Mouse (Mus musculus) small intestine, adult 2 months (tissue): ENCODE results near the gene Sema5b. TPM values are rescaled to one million over a fixed set of nuclear protein-coding genes. Genes with fewer than 3 reads are reported as not detected.
A peak's percentile ranks its signal among the peaks of the same experiment; 100 is the strongest.

Source experiments
- H3K27ac ChIP-seq: fragments of 200-500 bp; 2 replicates; pipeline ENCODE4 v1.5.1; 2012; ENCODE audit warnings: low read depth, low read length, control low read depth, inconsistent platforms; ENCODE audit not compliant: insufficient read depth
- H3K27me3 ChIP-seq: fragments of 200-500 bp; 2 replicates; pipeline ENCODE4 v1.6.1; 2012; ENCODE audit warnings: mild to moderate bottlenecking, moderate library complexity, low read length, inconsistent platforms; ENCODE audit not compliant: control insufficient read depth, insufficient read depth
- H3K36me3 ChIP-seq: fragments of 200-500 bp; 2 replicates; pipeline ENCODE4 v1.6.1; 2012; ENCODE audit warnings: mild to moderate bottlenecking, low read length, control low read depth, inconsistent platforms; ENCODE audit not compliant: control insufficient read depth, insufficient read depth
- H3K4me1 ChIP-seq: fragments of 200-500 bp; 2 replicates; pipeline ENCODE4 v1.6.1; 2012; ENCODE audit warnings: low read length, inconsistent platforms, mixed read lengths; ENCODE audit not compliant: control insufficient read depth, insufficient read depth, insufficient read length
- H3K4me3 ChIP-seq: fragments of 200-500 bp; 2 replicates; pipeline ENCODE4 v1.5.1; 2012; ENCODE audit warnings: low read depth, mild to moderate bottlenecking, control low read depth, inconsistent platforms, low read length, moderate library complexity
- CTCF ChIP-seq: fragments of 200-500 bp; IDR thresholded peaks from 2 replicates; pipeline ENCODE4 v1.5.1; 2012; ENCODE audit warnings: low read depth, mild to moderate bottlenecking, control low read depth, inconsistent platforms, low read length, moderate library complexity, mixed read lengths; ENCODE audit not compliant: insufficient replicate concordance, insufficient read length; ENCODE audit errors: extremely low read depth
- POLR2A ChIP-seq: fragments of 200-500 bp; IDR thresholded peaks from 2 replicates; pipeline ENCODE4 v1.6.1; 2012; ENCODE audit warnings: low read depth, mild to moderate bottlenecking, control low read depth, inconsistent platforms, low read length, moderate library complexity
- WGBS: fragments of 180-500 bp; shearing (Covaris S2); methylation state at CpG from one replicate; pipeline ENCODE4 v1.1.7; 2018; 5-methylcytosine and 5-hydroxymethylcytosine counted together
- polyA plus RNA-seq: library from polyadenylated mRNA; depleted of rRNA; stranded (reverse); fragments of >200 nt; gene quantifications from 2 replicates; pipeline ENCODE4 v1.2.3, GENCODE M21; 2012

Sema5b gene
- polyA plus RNA-seq, 1 experiment, result 0.49 TPM

- 76% methylated on average over 7 of the region's 7 CpGs for WGBS
- H3K27me3 ChIP-seq, result no peaks in the 10 kb centered on the region
These were observed 83.0 kb downstream of the Sema5b start for GRCm38 (mm10) chr16:35623986-35624385.

GRCm38 (mm10) chr16:35624877-35625276, 83.9 kb downstream of the Sema5b start:
- no peaks in the 10 kb centered on the region for H3K36me3 ChIP-seq
- TF ChIP-seq CTCF (no peak), POLR2A (no peak)
- no peaks in the 10 kb centered on the region for H3K4me1 ChIP-seq
- H3K27ac ChIP-seq, result no peak overlapping the region
- 72% methylated on average over 6 of the region's 6 CpGs for WGBS
- no peak overlapping the region for H3K4me3 ChIP-seq
- H3K27me3 ChIP-seq, result no peaks in the 10 kb centered on the region

More at GRCm38 (mm10) chr16:35623986-35624385, 83.0 kb downstream of the Sema5b start:
- TF ChIP-seq CTCF (no peak), POLR2A (no peak)
- Histone ChIP-seq H3K36me3 (no peaks in the 10 kb centered on the region), H3K27ac (no peak overlapping the region), H3K4me3 (no peak overlapping the region), H3K4me1 (no peaks in the 10 kb centered on the region)

- no peak overlapping the region for H3K4me3 ChIP-seq
- 80% methylated on average over 16 of the region's 16 CpGs for WGBS
- no peaks in the 10 kb centered on the region for H3K36me3 ChIP-seq
- no peaks in the 10 kb centered on the region for H3K27me3 ChIP-seq
- no peak overlapping the region for H3K27ac ChIP-seq
- TF ChIP-seq POLR2A (no peak), CTCF (no peak)
- no peaks in the 10 kb centered on the region for H3K4me1 ChIP-seq
These were observed 84.5 kb downstream of the Sema5b start for GRCm38 (mm10) chr16:35625286-35626020.

- TF ChIP-seq CTCF, result peak; percentile 87
- no peak for TF ChIP-seq POLR2A
- Histone ChIP-seq H3K27ac (no peak overlapping the region), H3K4me3 (no peak overlapping the region), H3K4me1 (no peaks in the 10 kb centered on the region), H3K27me3 (no peaks in the 10 kb centered on the region), H3K36me3 (no peaks in the 10 kb centered on the region)
- WGBS, result 39% methylated on average over 10 of the region's 10 CpGs
These were observed 87.2 kb downstream of the Sema5b start for GRCm38 (mm10) chr16:35627992-35628607.

GRCm38 (mm10) chr16:35630470-35631183, 89.7 kb downstream of the Sema5b start:
- no peaks in the 10 kb centered on the region for H3K4me1 ChIP-seq
- H3K27ac ChIP-seq, result no peak overlapping the region
- H3K36me3 ChIP-seq, result no peaks in the 10 kb centered on the region
- no peak overlapping the region for H3K4me3 ChIP-seq
- 62% methylated on average over 16 of the region's 16 CpGs for WGBS
- no peak for TF ChIP-seq CTCF
- H3K27me3 ChIP-seq, result no peaks in the 10 kb centered on the region

- TF ChIP-seq CTCF, result no peak
- TF ChIP-seq POLR2A, result no peak
- 10% methylated on average over 2 of the region's 2 CpGs for WGBS
- H3K27ac ChIP-seq, result no peak overlapping the region
- no peaks in the 10 kb centered on the region for H3K27me3 ChIP-seq
- H3K4me1 ChIP-seq, result no peaks in the 10 kb centered on the region
- H3K36me3 ChIP-seq, result no peaks in the 10 kb centered on the region
- no peak overlapping the region for H3K4me3 ChIP-seq
These were observed 92.1 kb downstream of the Sema5b start for GRCm38 (mm10) chr16:35633058-35633457.

GRCm38 (mm10) chr16:35634971-35635370, 94.0 kb downstream of the Sema5b start:
- Histone ChIP-seq H3K4me1 (no peaks in the 10 kb centered on the region), H3K4me3 (no peak overlapping the region), H3K27ac (no peak overlapping the region), H3K27me3 (no peaks in the 10 kb centered on the region), H3K36me3 (no peaks in the 10 kb centered on the region)
- 48% methylated on average over 4 of the region's 4 CpGs for WGBS
- TF ChIP-seq POLR2A, result no peak
- no peak for TF ChIP-seq CTCF
